ENCODE assay signal across 8 mouse cellular contexts in the genomic region with DNA sequence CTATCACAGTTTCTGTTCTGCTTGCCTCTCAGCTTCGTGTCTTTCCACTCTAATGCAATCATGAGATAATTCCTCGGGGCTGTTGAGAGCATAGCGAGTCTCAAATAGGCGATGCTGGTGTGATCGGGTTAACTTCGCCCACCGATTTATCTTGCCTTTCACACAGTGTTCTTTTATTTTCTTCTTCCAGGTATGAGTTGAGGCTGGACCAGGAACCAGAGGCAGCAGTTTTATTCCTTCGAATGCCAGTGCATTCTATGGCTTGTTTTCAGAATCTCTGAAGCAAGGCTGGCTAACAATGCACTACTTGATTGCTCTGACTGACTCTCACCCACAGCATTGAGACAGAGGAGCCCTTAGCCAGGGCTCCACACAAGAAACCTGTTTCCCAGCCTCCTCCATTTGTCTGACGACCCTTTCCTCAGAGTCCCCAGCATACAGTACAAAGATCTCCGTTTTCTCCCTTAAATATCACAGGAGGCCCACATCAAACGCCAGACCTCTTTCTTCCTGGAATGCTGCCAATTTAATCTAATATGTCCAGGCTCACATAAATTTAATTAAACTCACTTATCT.
DNase-seq lines count a peak whose midpoint lies in the region; ATAC-seq lines count a peak whose summit lies in the region.

No protein-coding gene starts in this region.

- H3K27ac ChIP-seq in heart, embryonic 14.5 days (replicated peaks in 1 of 2; ENCODE audit: control insufficient read depth in 1 of 2, insufficient read depth in 1 of 2, low read depth in 2 of 2, low read length in 2 of 2): no peak overlapping the region
- H3K27ac ChIP-seq in hindbrain, embryonic 16.5 days (ENCODE audit: low read depth, low read length): peak overlapping the region; percentile 69
- peak overlapping the region; percentile 68 for H3K27ac ChIP-seq in midbrain, embryonic 14.5 days (replicated peaks; ENCODE audit: low read depth, low read length)

- no peak for ATAC-seq in heart, embryonic 14.5 days (ENCODE audit: insufficient number of reproducible peaks, insufficient read depth, low FRiP score, low read depth)
- peak; percentile 16; the same call in 1 of the 2 replicates for ATAC-seq in common myeloid progenitor, adult 5-6 weeks (replicated peaks; ENCODE audit: low read depth, poor library complexity, severe bottlenecking)
- ATAC-seq in hindbrain, embryonic 16.5 days: peak; percentile 48
- 0 out of 2 replicates have a peak, but pooled peaks have one; percentile 25 for ATAC-seq in midbrain, embryonic 14.5 days (ENCODE audit: low FRiP score, low TSS enrichment)

- 37% methylated on average over 11 of the region's 11 CpGs for WGBS in heart, embryonic 14.5 days
- WGBS in hindbrain, embryonic 16.5 days: 15% methylated on average over 11 of the region's 11 CpGs
- WGBS in midbrain, embryonic 14.5 days: 14% methylated on average over 11 of the region's 11 CpGs

- peak overlapping the region; percentile 64 for H3K4me2 ChIP-seq in heart, embryonic 14.5 days (ENCODE audit: low read length)
- peak overlapping the region; percentile 41 for H3K4me2 ChIP-seq in hindbrain, embryonic 16.5 days (ENCODE audit: low read length)
- peak overlapping the region; percentile 44 for H3K4me2 ChIP-seq in midbrain, embryonic 14.5 days (ENCODE audit: low read length)

- 0 out of 2 replicates have a peak overlapping the region, but pooled peaks have one; percentile 41 for H3K9ac ChIP-seq in heart, embryonic 14.5 days (ENCODE audit: low read length)
- peak overlapping the region; percentile 35; the same call in 1 of the 2 replicates for H3K9ac ChIP-seq in hindbrain, embryonic 16.5 days (ENCODE audit: low read depth, low read length)
- no peak overlapping the region; the same call in 1 of the 2 replicates for H3K9ac ChIP-seq in midbrain, embryonic 14.5 days (replicated peaks; ENCODE audit: low read length)

- peaks cover 14% of the 10 kb centered on the region for H3K27me3 ChIP-seq in heart, embryonic 14.5 days (ENCODE audit: control insufficient read depth, insufficient read depth, low read length)
- no peaks in the 10 kb centered on the region for H3K27me3 ChIP-seq in hindbrain, embryonic 16.5 days (replicated peaks; ENCODE audit: control insufficient read depth, insufficient read depth, low read length)
- no peaks in the 10 kb centered on the region for H3K27me3 ChIP-seq in midbrain, embryonic 14.5 days (ENCODE audit: control insufficient read depth, insufficient read depth, low read length)

- H3K9me3 ChIP-seq in heart, embryonic 14.5 days (ENCODE audit: control insufficient read depth, low read length): no peaks in the 10 kb centered on the region
- H3K9me3 ChIP-seq in hindbrain, embryonic 16.5 days (ENCODE audit: control insufficient read depth, low read length): no peaks in the 10 kb centered on the region
- no peaks in the 10 kb centered on the region for H3K9me3 ChIP-seq in midbrain, embryonic 14.5 days (ENCODE audit: control insufficient read depth, low read length)

- H3K36me3 ChIP-seq in heart, embryonic 14.5 days (ENCODE audit: control insufficient read depth, insufficient read depth, low read length): no peaks in the 10 kb centered on the region
- H3K36me3 ChIP-seq in hindbrain, embryonic 16.5 days (ENCODE audit: control insufficient read depth, insufficient read depth, low read length): no peaks in the 10 kb centered on the region
- H3K36me3 ChIP-seq in midbrain, embryonic 14.5 days (ENCODE audit: control insufficient read depth, insufficient read depth, low read length): no peaks in the 10 kb centered on the region

- no peak for DNase-seq in heart, adult 9 months (ENCODE audit: low spot score in 2 of 2)
- peak; percentile 59 for DNase-seq in midbrain, embryonic 14.5 days
- no peak for DNase-seq in spleen, postnatal 36 days (ENCODE audit: low spot score in 2 of 2)
- DNase-seq in cerebellum, postnatal 36 days: no peak
- DNase-seq in gastrocnemius, adult 8-10 months (ENCODE audit: low spot score in 2 of 2): no peak

- peaks cover 17 to 25% of the 10 kb centered on the region in 2 experiments for H3K4me1 ChIP-seq in heart, embryonic 14.5 days (ENCODE audit: control insufficient read depth in 2 of 2, insufficient read depth in 2 of 2, low read length in 2 of 2)
- peaks cover 31% of the 10 kb centered on the region for H3K4me1 ChIP-seq in hindbrain, embryonic 16.5 days (ENCODE audit: control insufficient read depth, insufficient read depth, low read depth, low read length)
- H3K4me1 ChIP-seq in midbrain, embryonic 14.5 days (ENCODE audit: control insufficient read depth, insufficient read depth, low read length): peaks cover 33% of the 10 kb centered on the region

- H3K4me3 ChIP-seq in heart, embryonic 14.5 days (ENCODE audit: control insufficient read depth in 1 of 2, insufficient read depth in 1 of 2, low read depth in 1 of 2, low read length in 2 of 2): peak overlapping the region in 1 of 2 experiments; percentile 16; a peak in 1 of 4 replicates
- H3K4me3 ChIP-seq in hindbrain, embryonic 16.5 days (ENCODE audit: low read length): no peak overlapping the region
- peak overlapping the region; percentile 12; the same call in 1 of the 2 replicates for H3K4me3 ChIP-seq in midbrain, embryonic 14.5 days (replicated peaks; ENCODE audit: low read depth, low read length)

Comparison
In these comparisons a context has a peak if more than half of its experiments do, and no peak if none do; other contexts are left out.
1. H3K27ac ChIP-seq: peak in hindbrain, embryonic 16.5 days (single experiment) and midbrain, embryonic 14.5 days (single experiment); none in heart, embryonic 14.5 days (0 of 2).
2. Peak in every context shown above with its lines, with median percentiles within 50 percentile points of each other: H3K4me2 ChIP-seq.